Mouse (Mus musculus): Measurements from ENCODE around the gene Gpam. TPM values are rescaled to one million over a fixed set of nuclear protein-coding genes. Genes with fewer than 3 reads are reported as not detected.
A peak's percentile ranks its signal among the peaks of the same experiment; 100 is the strongest.

Gene Gpam
- total RNA-seq, 2 experiments from 2014 or later = 84.0 to 124 TPM

- DNase-seq = no peak
Measured at GRCm38 (mm10) chr19:55100227-55101140, 26.6 kb downstream of the Gpam start.

GRCm38 (mm10) chr19:55099184-55100160 is 27.6 kb downstream of the Gpam start:
- peak; percentile 88 for DNase-seq

GRCm38 (mm10) chr19:55098409-55099183 is 28.4 kb downstream of the Gpam start:
- peak; percentile 56 for DNase-seq

- DNase-seq = no peak
Measured at GRCm38 (mm10) chr19:55097396-55097967, 29.6 kb downstream of the Gpam start.

- DNase-seq = no peak
Measured at GRCm38 (mm10) chr19:55096666-55097065, 30.4 kb downstream of the Gpam start.

- no peak for DNase-seq
Measured at GRCm38 (mm10) chr19:55095547-55095946, 31.5 kb downstream of the Gpam start.

- no peak for DNase-seq
Measured at GRCm38 (mm10) chr19:55091602-55092413, 35.2 kb downstream of the Gpam start.

- DNase-seq = no peak
Measured at GRCm38 (mm10) chr19:55090885-55091284, 36.2 kb downstream of the Gpam start.

- no peak for DNase-seq
Measured at GRCm38 (mm10) chr19:55090142-55090541, 36.9 kb downstream of the Gpam start.

- DNase-seq = no peak
Measured at GRCm38 (mm10) chr19:55087776-55088175, 39.3 kb downstream of the Gpam start.

- DNase-seq = no peak
Measured at GRCm38 (mm10) chr19:55085857-55086185, 41.2 kb downstream of the Gpam start.

GRCm38 (mm10) chr19:55084971-55085856 is 41.8 kb downstream of the Gpam start:
- no peak for DNase-seq

GRCm38 (mm10) chr19:55076822-55077221 is 50.2 kb downstream of the Gpam start:
- DNase-seq = no peak

- DNase-seq = no peak
Measured at GRCm38 (mm10) chr19:55073004-55073403, 54.0 kb downstream of the Gpam start.

GRCm38 (mm10) chr19:55069054-55069453 is 58.0 kb downstream of the Gpam start:
- DNase-seq = no peak

GRCm38 (mm10) chr19:55063272-55063671 is 63.8 kb downstream of the Gpam start:
- DNase-seq = no peak

- no peak for DNase-seq
Measured at GRCm38 (mm10) chr19:55062501-55062900, 64.5 kb downstream of the Gpam start.

GRCm38 (mm10) chr19:55061951-55062350 is 65.1 kb downstream of the Gpam start:
- DNase-seq = no peak

- no peak for DNase-seq
Measured at GRCm38 (mm10) chr19:55061447-55061901, 65.6 kb downstream of the Gpam start.

- no peak for DNase-seq
Measured at GRCm38 (mm10) chr19:55060964-55061363, 66.1 kb downstream of the Gpam start.
